Mouse (Mus musculus): ENCODE data around the gene Atg5. TPM values are rescaled to one million over a fixed set of nuclear protein-coding genes. Genes with fewer than 3 reads are reported as not detected.
A peak's percentile ranks its signal among the peaks of the same experiment; 100 is the strongest.

Atg5 gene
- total RNA-seq, 2 experiments from 2014 or later = 21.4 to 23.2 TPM

DNA sequence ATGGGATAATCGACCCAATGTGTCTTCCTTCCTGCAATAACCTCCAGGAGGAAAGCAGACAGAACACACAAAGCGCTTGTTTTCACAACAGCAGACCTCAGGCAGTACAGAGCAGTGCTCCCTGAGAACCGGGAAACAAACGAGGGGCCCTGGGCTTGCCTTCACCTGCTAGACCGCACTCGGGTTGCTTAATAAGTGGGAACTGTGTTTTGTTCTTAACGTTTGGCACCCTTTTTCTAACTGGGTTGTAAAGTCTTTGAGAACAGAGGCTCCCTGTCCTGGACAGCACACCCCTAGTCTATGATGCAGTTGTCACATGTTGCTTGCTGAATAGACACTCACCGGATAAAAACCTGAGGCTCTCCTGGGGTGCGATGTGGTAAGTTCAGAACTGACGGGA is 115.1 kb downstream of the Atg5 start:
- DNase-seq (ENCODE audit: low spot score in 2 of 2) = no peak

DNA sequence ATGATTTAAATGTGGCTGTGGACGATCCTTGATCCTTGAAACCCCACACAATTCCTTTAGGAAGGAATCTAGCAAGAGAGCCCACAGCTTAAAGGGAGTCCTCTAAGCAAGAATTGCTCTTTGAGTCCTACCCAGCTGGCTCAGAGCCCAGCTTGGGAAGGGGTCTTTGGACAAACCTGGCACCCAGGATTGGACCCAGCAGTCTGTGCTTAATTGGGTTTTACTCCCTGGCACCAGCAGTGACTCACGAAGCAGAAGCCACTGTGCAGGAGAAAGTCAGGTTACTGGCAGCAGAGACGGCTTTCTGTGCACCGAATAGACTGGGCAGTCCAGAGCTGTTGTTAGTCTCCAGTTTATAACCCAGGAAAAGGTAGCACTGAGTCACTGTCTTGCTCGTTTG is 117.1 kb downstream of the Atg5 start:
- DNase-seq (ENCODE audit: low spot score in 2 of 2) = peak; percentile 46 to 61

DNA sequence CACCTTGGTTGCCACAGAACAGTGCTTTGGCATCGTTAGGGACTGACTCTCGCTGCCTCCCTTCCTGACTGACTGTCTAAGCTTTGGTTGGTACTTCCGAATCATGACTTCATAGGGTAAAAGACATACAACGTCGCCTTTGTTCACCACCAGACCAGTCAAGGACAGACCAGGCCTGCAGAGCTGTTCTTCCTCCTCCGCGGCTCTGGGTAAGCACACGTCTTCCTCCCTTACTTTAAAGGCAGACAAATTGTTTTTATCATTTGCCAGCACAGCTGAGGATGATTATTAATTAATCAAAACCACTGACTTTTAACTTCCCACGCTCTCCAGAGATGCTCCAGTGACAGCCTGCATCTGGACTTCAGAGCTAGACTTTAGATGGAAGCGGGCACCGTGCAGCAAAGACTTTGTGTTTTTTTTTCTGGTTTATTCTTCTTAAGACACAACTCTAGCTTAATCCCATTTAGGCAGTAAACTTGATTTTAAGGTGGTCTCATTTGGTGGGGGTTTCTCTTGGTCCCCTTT is 120.6 kb downstream of the Atg5 start:
- DNase-seq (ENCODE audit: low spot score in 2 of 2) = no peak

DNA sequence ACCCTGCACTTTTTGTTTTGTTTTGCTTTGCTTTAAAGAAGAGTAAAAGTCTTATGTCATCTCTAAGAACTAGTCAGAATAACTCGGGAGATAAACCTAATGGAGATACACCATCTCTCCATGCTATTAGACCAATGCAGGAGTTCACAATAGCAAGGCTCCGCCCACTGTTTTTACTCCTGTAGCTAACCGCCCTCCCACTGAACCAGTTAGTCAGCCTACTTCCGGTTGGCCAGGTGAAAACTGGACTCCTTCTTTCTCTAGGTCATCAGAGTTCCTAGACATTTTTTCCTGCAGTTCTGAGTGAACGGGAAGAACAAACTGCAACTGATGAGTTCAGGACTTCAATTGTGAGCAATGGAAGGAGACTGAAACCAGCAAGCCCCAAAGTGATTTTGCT is 122.1 kb downstream of the Atg5 start:
- DNase-seq (ENCODE audit: low spot score in 2 of 2) = no peak

DNA sequence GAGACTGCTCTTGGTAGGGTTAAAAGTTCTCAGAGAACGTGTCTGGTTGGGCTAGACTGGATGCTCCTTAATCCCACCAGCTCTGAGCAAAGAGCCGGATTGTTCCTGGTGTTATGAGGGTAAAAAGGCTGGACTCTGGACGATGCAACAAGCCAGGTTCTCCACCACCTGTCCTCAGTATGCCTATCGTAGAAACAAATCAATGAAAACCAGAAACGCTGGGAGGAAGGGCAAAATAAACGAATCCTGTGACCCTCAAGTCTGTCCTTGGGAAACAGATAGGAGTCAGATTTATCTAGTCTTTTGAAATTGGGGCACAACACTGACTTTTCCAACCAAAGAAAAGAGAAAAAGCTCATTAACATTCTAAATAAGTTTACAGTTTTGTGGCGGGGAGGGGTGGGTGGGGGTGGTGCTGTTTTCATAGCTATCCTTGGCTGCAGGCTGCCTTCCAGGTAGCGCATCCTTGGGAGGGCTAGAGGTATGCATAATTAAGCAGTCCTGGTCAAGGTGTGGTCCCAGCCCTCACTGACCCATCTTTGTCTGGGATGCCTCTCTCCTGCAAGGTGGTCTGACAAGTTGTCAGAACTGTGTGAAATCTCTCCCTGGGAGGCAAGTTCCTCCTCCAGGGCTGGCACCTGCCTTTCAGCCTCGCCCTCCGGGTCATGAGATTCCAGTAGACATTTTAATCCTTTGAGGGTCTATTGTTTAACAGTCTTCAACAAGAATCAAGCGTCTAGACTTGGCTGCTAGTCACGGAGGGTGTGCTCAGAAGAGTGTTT is 123.5 kb downstream of the Atg5 start:
- no peak for DNase-seq (ENCODE audit: low spot score in 2 of 2)

DNA sequence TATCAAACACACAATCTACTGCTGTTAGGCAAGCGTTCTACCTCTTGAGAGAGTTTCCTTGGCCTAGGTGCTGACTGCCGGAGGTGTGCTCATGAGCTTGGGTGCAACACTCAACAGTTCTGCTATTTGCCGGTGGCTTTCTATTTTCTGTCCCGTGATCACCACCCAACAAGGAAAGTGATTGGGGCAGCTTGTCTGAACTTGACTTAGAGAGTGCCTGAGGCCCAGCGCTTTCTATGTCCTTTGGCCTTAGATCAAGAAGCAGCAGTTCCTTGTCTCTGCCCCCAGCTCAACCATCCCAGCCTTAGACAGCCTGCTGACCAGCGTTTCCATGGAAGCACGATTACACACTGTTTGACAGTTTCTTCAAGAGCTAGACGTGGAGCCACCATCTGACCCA is 124.7 kb downstream of the Atg5 start:
- DNase-seq (ENCODE audit: low spot score in 2 of 2) = no peak

DNA sequence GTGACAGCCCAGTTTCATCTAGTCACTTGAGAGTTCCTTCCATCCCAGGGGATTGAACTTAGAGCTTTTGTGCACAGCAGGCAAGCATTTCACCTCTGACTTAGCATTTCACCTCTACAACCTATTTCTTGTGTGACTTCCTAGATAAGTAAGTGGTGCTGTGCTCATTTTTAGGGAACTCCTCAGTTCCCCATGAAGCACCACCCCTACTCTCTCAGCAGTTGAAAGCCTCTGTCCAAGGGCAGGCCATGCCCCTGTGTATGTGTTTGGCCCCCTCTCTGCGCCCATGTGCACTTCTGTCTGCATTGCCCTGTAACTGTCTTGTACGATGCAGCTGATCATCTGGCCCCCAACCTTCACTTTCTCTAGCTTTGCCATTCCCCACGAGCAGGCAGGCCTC is 132.0 kb downstream of the Atg5 start:
- DNase-seq (ENCODE audit: low spot score in 2 of 2) = no peak

DNA sequence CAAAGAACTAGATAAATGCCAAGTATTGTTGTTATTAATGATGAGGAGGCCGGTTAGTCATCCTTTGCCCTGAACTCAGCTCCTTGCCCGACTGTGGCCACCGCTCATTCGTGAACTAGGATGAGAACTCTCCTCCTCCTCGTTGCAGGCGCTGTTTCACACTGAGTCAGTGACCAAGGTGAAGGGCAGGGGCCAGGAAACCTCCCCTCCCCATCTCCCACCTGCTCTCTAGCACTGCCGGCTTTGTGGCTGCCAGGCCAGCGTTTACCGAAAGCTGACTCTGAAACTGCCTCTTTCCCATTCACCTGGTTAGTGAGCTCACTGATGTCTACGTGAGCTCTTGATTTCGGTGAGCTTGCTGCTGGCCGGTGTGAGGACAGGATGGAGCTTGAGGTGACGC is 132.4 kb downstream of the Atg5 start:
- DNase-seq (ENCODE audit: low spot score in 2 of 2) = no peak

DNA sequence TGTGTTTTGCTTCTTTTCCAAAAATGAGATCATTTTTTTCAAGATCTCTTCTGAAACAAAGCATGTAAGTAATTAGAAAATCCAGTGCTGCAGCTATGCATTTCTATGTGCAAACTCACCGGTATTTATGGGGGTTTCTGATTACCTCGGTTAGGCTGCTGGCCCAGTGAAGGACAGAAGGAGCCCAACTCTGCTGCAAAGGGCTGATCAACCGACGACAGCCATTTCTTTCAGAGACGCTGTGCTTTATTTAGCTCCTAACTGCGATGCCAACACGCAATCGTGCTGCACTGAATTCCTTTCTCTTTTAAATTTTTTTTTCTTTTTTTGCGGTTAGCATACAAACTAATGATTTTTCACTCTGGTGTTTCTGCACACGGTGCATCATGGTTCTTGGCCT is 133.4 kb downstream of the Atg5 start:
- DNase-seq (ENCODE audit: low spot score in 2 of 2) = no peak

DNA sequence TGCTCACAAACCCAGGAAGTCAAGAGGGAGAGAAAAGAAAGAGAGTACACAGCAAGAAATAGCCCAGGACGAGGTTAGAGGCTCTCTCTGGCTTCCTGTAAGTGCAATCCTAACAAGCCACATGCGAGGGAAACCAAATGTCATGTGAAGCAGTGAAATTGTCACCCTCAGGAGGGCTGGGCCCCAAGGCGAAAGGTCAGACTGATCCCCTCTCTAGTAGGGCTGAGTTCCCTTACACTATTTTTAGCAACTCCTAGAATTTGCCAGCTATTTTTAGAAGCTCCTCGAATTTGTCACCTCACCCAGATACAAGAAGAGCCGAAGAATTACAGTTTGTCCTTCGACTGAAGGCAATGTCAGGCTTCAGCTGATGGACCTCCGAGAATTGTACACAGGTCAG is 135.3 kb downstream of the Atg5 start:
- no peak for DNase-seq (ENCODE audit: low spot score in 2 of 2)

DNA sequence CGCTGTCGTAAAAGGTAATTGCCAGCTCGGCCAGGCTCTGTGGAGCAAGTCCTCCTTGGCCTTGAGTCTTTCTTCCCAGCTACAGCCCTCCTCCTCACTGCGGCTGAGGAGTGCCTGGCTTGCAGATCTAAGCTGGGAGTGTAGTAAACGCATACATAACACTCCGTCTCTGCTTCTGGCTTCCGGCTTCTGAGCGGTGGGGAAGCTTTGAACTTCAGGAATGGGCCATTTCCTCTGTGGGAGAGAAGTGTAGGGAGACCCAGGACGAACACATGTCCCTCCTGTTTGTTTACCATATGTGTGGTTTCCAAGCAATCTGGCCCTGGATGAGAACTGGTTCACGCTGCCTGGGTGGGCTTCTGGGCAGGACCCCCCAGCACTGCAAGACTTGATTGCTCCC is 140.9 kb downstream of the Atg5 start:
- no peak for DNase-seq (ENCODE audit: low spot score in 2 of 2)

DNA sequence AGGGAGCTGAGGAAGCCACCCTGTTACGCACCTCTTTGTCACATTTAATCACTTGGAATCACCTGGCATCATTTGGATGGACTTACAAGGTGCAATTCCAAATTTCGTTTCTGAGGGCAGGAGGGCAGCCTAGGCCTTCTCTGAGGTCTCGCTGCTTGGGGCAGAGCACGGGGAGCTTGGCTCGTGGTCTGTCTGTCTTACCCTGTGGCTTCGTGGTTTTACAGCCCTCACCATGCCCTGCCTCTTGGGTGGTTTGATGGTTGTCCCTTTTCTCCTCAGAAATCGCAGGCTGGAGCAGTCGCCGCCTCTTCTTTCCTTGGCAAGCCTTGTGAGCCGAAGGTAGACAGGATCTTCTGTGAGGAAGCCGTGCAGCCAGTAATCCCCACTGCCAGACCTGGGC is 141.8 kb downstream of the Atg5 start:
- no peak for DNase-seq (ENCODE audit: low spot score in 2 of 2)

Small RNAs within 50 kb of the gene (microRNA-seq; reads per million reads assigned to microRNA genes)
- 0 to 1.4 reads per million in 2 experiments for gene Mir1929

Other genes with a start within 250 kb of the Atg5 start
- gene Crybg1, start 119.5 kb upstream of the Atg5 start, total RNA-seq (2021) = under 1 TPM; 0.51 to 0.87 TPM